Mouse (Mus musculus): ENCODE measurements around the gene Ap2b1.

Ap2b1 gene

DNA sequence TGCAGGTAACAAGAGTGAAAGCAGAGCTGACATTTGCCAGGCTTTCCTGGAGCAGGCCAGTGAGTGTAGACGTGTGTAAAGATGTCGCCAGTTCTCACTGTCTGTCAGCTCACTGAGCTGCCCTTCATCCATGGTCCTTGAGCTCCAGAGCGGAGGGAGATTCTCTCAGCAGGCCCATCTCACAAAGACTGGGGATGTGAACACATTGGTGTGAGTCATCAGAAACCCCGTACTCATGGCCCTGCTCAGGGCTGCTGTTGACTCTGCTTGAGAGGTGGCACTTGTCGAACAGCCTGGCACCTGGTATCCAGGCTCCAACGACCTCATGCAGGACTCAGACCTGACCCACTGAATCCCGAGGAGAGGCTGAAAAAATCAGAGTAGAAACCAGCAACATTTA, 105.0 kb downstream of the Ap2b1 start:
- DNase-seq = no peak

DNA sequence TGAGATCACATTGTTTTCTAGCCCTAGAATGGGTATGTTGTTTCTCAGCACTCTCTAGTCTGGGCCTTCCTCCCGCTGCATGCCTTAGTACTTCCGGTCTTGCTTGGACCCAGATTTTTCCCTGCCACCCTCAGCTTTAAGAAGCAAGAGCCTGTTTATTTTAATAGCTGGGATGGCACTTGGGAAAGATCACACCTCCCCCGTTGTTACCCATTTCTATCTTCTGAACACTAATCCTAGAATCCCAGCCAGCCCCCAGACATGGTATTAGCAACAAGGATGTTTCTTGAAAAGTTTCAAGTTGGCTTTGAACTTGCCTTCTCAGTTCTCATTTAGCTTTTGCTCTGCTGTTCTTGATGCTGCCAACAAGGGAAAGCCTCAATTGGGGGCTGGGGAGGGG, 107.6 kb downstream of the Ap2b1 start:
- no peak for DNase-seq

DNA sequence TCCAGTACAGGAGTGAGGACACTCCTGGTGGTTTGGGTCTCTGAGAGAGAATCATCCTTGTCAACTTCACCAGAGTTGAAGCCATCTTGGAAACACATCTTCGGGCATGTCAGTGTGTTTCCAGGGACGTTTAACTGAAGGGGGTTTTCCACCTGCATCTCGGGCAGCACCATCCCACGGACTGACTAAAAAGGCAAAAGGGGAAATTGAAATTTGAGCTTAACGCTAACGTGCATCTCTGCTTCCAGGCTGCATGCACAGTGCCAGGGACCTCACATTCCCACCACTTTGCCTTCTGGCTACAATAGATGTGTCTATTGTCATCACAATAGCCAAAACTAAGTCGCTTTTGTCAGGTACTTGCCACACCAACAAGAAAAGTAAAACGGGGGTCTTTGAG, 109.4 kb downstream of the Ap2b1 start:
- no peak for DNase-seq

DNA sequence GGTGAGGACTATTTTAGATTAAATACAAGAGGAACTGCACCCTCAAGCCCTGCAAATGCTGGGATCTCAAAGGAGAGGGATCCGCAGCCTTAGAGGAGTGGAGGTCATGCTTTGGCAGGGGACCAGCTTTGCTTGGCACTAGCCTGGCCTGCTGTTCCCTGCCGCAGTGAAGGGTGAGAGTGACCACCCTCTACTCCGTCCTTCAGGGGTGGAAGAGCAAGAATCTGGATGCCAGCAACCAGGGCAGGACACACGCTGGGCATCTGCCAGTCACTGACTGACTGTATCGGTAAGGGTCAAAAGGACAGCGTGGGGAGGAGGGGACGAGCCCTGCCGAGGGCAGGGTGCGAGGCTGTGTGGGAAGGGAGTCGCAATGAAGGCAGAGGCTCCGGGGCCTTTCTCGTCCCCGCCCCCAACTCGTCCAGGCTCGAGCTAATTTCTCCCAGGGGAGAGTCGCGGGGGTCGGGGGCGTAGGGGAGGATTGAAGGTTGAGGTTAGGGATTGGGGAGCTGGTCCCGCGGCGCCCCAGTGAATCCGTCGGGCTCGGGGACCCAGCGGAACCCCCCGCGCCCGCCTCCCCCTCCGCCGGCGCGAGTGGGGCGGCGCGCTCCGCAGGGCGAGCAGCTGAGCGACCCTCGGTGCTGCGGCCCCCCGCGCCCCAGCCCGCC, 110.4 kb downstream of the Ap2b1 start, which contains the start of gene Rasl10b:
TSS of gene Rasl10b (plus strand) at position 51 of the 668 bp plus-strand sequence.
- peak; percentile 50 for DNase-seq

DNA sequence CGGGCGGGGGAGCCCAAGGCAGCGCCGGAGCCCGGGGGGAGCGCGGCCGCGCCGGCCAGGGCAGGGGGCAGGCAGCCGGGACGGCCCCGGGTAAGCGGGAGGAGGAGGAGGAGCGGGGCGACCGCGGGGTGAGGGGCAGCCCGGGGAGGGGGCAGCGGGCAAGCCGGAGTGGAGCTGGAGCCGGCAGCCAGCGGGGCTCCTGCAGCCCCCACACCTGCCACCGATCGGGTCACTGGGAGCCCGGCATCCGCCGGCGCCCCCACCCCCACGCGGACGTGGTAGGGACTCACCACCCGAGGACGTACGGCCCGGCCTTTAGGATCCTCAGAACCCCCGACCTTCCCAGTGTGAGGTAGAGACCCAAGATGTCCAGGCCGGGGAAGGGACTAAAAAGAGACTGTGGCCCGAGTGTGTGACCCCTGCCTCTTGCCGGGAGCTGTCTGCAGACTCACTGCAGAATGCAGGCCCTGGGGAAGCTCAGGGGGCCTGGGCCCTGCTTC, 111.0 kb downstream of the Ap2b1 start:
- peak; percentile 5 for DNase-seq

DNA sequence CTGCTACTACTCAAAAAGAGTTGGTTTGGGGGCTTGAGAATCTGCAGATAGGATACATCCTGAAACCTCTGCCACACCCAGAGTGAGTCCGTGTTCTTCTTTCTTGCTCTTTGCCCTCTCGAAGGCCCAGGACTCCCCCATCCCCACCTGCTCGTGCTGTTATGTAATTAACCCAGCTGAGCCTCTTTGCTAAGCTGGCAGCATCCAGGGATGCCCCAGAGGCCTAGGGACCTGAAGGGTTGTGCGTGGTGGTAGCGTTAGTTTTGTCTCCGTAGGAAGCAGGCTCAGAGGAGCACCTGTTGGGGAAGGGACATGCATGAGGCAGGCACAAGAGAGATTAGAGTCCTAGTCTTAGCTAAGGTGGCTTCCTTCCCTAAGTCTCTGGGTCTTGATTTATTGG, 111.7 kb downstream of the Ap2b1 start:
- no peak for DNase-seq

DNA sequence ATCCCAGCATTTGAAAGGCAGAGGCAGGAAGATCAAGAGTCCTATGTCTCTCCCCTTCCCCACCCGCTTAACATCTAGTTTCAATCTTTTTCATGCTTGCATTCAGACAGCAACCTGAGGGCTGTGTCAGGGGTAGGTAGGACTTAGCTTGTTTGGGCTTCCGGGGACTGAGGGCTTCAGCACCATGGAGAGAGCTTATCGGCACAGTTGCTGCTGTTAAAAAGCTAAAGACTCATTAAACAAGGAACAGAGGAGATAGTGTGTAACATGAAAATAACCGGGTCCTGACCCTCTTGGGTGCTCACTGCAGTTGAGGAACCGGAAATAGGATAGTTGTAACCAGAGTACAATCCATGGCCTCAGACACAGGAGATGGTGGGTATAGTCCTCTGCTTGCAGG, 118.3 kb downstream of the Ap2b1 start:
- peak; percentile 77 for DNase-seq

DNA sequence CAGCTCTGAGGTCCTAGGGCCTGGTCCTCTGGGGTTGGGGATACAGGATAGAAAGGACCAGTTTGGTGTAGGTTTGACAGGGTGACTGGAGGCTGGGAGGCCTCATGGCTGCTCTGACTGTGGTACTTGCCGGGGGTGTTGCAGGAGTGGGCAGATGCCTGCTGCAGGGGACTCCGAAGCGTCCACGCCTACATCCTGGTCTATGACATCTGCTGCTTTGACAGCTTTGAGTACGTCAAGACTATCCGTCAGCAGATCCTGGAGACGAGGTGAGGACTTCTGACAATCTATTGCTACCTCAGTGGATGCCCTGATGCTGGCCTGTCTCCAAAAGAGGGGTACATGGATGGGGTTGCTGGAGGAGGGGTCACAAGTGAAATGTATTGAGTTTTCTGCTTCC, 118.9 kb downstream of the Ap2b1 start:
- no peak for DNase-seq

DNA sequence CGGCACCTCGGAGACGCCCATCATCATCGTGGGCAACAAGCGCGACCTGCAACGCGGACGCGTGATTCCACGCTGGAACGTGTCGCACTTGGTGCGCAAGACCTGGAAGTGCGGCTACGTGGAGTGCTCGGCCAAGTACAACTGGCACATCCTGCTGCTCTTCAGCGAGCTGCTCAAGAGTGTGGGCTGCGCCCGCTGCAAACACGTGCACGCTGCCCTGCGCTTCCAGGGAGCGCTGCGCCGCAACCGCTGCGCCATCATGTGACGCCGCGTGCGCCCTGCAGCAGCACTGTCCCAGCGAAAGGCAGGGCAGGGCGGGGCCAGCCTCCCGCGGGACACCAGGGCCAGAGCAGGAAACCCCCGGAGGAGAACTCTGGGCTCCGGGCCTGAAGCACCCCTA, 119.7 kb downstream of the Ap2b1 start:
- no peak for DNase-seq

DNA sequence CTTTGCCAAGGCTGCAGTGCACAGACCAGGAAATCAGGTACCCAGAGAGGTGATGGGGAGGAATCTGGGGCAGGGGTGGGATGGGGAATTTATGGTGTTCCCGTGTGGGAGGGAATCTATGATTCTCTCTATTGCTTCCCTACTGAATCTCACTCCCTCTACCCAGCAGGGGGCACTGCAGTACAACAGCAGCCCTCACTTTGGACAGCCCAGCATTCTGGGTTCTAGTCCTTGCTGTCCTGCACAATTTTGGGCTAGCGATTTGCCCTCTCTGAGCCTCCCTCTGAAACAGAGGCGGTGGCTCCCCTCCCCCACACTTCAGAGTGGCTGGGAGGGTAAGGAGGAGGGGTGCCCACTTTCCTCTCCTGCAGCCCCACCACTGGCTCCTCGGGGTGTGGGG, 121.5 kb downstream of the Ap2b1 start:
- no peak for DNase-seq

DNA sequence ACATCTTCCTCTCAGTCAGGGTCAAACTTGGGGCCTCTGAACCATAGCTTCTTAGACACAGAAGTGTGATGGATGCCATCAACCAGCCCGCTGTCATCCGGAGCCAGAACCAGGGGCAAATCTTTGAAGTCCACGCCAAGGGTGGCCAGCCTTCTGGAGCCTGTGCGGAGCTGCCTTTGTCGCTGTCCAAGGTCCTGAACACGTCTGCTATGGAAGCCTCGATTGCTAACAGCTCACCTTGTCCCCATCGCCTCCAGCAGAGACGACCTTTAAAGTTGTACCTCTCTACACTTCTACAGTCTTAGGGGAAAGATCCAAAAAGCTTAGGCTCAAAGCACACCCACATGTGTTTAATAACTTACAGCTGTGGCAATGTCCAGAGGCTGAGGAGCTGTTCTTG, 122.5 kb downstream of the Ap2b1 start:
- DNase-seq = peak; percentile 80

DNA sequence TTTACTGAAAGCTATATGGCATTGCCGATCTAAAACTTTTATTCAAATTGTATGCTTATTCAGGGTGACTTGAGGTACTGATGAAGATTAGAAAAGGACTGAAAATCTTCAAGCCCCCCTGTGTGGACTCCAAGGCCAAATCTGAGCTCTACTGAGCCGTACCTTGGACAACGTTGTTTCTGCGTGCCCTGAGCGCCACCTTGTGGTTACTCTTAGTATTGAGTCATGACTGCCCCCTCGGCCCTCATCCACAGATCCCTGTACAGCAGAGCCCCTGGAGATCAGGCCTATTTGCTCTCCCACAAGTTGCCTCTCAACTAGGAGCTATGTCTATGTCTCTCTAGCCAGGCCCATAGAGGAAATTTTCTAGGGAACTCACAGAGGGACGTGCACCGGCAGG, 125.9 kb downstream of the Ap2b1 start:
- DNase-seq = peak; percentile 79

DNA sequence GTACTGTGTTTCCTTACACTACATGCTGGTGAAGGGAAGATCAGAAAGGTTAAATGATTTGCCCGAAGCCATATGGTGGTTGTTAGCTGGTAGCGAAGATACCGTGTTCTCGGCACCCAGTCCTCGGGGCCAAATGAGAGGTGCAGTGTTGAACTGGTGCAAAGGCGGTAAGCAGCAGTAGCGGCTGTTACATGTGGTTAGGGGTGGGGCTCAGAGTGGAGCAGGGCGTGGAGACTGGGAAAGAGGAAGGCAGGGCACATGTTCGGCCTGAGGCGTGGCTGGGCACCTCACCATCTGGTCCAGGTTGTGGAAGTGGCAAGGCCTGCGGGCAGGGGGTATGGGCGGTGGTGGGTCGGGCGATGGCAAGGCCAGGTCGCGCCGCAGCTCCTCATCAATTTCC, 128.1 kb downstream of the Ap2b1 start:
- DNase-seq = no peak

DNA sequence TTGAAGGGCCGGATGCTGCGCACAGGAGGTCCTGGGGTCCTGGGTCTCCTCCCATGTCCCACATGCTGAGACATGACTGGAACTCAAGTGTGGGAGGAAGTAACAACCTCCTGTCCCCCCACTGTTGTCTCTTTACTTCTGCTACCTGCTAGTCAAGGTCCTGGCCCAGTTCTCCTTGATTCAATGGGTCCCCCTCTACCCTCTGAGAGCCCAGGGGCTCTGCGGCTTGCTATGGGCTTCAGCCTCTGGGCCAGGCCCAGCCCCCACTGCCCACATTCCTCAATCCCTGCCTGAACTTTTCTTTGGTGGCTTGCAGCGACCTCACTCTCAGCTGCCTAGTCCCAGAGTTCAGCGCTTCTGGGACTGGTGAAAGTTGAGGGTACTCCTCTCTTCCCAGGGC, 130.5 kb downstream of the Ap2b1 start, which contains the start of gene Gas2l2:
TSS of gene Gas2l2 (minus strand) at position 101 of the 400 bp plus-strand sequence.
- no peak for DNase-seq

DNA sequence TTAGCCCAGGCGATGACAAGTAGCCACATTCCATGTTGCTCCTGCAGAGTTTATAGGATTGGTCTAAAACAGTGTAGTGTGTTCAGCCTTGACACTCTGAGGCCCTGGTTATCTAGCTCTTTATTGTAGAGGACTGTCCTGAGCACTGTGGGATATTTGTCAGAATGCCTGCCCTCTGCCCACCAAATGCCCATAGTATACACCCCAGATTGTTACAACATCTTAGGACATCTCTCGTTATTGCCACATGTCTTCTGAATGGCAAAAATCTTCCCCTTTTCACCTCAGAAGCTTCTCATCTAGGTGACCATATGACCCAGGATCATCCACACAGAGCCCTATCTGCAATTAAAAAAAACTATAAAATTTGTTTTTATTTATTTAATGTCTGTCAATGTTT, 133.7 kb downstream of the Ap2b1 start:
- no peak for DNase-seq

DNA sequence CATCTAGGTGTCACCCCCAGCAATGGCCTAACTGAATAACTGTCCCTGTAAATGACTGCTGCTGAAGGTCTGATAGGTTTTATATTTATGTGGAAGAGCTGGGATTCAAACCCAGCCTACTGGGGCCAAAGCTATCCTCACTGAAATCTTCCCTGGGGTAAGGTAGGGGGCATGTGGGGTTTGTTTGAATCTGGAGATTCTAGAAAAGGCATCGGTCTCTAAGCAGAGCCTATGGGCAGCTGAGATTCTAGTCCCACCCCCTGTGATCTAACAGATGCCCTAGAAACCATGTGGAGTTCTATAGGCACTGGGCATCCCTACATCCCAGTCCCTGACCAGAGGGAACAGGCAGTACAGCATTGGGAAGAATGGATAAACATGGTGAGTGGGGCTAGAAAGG, 138.6 kb downstream of the Ap2b1 start, which contains the start of gene 1700020L24Rik:
TSS of gene 1700020L24Rik (plus strand) at position 301 of the 400 bp plus-strand sequence.
- DNase-seq = no peak

DNA sequence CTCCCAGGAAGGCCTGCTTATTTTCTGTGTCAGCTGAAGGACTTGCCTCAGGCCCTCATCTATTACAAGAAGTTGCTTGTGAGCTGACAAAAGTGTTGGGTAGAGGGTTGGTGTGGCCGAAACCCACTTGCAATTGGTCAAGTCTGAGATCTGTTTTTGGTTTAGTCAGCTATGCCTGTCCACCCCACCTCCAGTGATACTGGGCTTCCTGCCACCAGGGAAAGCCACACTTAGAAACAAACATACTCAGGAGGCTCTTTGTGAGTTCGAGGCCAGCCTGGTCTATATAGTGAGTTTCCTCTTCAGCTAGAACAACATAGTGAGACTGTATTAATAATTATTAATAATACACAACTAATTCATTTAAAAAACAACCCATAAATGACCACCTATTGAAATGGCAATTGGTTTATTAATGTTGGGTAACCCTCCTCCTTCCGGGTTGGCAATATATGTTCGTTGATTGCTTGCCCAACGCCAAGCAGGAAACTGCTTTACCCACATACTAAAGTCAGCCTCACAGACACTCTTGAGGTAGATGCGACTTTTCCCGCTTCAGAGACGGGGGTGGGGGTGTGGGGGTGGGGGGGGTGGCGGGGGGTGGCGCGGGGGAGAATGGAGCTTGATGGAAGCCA, 140.7 kb downstream of the Ap2b1 start:
- DNase-seq = no peak

DNA sequence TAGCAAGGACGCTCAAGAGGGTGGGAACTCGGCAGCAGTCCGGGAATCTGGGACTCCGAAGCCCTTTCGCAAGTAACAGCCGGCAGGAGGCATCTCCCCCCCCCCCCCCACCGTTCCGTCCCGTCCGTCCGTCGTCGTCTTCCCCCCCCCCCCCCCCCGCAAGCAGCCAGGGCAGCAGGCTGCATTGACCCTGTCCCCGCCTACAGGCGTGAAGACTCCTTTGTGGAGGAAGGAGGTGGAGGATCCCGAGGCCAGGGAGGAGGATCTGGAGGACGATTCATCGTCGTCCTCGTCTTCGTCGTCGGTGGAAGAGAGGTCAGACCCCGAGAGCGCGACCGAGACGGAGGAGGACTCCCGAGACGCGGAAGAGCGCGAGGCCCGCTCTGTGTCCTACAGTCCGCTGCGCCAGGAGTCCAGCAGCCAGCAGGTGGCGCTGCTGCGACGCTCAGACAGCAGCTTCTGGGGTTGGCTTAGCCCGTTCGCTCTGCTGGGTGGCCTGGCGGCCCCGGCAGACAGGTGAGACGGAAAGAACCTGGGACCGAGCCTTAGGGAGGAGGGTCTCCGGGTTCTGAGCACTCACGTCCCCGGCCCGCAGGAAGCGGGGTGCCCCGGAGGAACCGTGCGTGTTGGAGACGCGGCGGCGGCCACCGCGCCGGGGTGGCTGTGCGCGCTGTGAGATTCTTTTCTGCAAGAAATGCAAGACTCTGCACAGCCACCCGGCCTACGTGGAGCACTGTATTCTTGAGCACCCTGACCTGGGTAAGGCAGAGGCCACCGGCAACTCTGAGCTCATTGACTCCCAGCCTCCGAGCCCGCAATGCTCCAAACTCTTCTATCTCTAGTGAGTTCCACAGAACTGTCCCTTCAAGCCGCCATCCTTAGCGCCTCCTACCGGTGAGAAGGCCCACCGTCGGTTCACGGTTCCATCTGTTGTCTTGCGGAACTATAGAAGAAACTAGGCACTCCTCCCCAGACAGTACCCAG, 141.5 kb downstream of the Ap2b1 start:
- peak; percentile 91 for DNase-seq

DNA sequence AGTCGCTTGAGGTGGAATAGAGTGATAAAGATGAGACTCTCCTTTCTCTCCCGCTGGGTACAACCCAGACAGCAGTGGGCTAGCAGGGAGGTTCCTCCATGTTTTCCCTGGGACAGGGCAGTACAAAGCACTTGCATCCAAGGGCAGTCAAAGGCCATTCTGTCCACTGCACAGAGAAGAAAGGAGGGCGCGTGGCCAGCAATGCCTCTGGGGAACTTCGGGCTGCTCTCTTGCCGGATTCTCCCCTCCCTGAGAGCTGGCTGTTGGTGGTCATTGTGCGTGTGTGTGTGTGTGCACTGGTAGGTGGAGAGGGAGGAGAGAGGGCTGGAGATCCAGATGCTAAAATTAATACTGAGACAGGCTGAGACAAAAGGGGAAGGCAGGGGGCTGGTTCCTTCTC, 142.4 kb downstream of the Ap2b1 start:
- peak; percentile 56 for DNase-seq

DNA sequence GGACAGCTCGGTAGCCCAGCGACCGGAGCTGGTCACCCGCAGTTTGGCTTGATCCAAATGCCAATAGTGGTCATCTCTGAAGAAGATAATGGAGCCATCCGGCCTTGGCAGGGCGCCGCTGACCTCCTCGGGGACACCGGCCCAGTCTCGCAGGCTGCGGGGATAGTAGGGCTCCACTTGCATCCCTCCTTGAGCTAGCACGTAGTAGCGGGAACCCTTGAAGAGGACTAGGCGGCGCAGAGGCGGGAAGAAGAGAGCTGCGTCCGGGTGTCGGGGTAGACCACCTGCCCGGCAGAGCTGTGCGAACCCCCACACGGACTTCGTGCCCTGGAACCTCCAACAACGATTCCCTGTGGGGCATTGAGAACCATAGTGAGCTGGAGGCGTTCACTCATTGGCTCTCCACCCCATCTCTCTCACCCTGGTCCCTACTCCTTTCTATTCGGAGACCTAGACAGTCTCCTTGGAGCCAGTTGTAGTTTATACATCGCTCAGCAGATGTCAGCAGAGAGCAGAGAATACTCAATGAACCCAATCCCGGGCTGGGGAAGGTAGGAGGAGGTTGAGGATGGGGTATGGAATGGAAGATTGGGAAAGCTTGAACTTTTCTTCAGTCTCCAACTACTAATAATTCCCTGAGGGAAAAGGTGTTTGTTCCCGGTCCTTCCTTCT, 143.9 kb downstream of the Ap2b1 start:
- peak; percentile 80 for DNase-seq

DNA sequence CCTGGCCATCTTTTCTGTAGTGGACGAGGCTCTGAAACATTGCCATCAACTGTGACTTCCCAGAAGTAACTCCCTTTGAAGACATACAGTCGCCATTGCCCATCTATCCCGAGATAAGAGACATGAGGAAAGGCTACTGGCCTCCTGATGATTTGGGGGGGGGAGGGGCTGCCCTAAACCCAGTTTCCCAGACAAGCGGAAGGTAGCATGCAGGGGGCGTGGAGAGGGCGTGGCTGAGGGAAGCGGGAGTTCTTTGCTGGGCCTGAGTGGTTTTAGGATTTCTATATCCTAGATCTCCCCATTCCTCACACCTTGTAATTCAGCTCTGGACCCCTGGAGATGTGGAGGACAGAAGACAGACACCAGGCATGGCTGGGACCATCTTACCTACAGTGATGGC, 145.0 kb downstream of the Ap2b1 start:
- DNase-seq = no peak

DNA sequence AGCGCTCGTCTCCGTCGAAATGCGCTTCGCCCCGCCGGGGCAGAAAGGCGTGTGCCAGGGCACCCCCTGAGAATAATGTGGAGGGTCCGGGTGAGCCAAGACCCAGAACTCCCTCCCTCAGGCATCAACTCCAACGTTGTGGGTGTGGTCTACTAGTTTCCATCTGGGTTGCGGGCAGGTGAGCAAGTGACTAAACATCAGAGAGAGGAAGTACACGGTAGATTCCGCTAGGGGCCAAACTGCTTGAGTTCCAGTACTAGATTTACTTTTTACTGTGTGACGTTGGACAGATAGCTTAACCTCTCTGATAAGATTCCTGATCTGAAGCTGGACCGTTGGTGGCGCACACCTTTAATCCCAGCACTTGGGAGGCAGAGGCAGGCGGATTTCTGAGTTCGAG, 146.2 kb downstream of the Ap2b1 start:
- DNase-seq = no peak

DNA sequence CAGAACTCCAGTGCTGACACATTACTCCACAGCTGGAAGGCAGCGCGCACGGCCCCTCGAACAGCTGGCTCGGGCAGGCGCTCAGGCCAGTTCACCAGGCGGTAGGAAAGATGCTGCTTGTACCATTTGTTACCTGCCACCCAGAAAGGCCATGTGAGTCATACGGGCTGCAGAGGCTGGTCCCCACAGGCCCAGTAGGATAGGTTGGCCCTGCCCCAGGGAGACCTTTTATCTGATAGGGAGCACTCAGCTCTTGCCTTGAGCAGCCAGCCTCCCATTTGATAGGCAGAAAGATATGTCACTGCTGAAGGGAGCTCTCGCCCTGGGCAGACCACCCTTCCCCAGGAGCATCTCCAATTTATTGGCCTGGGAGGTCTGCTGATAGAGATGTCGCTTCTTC, 148.8 kb downstream of the Ap2b1 start:
- no peak for DNase-seq

Data from kidney, postnatal 14 days (tissue).